Mouse (Mus musculus) liver, embryonic 11.5 days (tissue): ENCODE data around the gene Klhl26. TPM values are rescaled to one million over a fixed set of nuclear protein-coding genes. Genes with fewer than 3 reads are reported as not detected.

ENCODE experiments used
- ATAC-seq: fragments of 200-750 bp; cut with Nextera tagmentation; replicated peaks from 2 replicates; pipeline ENCODE4 v1.8.0; 2017; ENCODE audit warnings: moderate number of reproducible peaks, mild to moderate bottlenecking, moderate TSS enrichment, moderate library complexity; ENCODE audit not compliant: low FRiP score
- DNase-seq: peaks from one replicate; pipeline ENCODE4 v3.0.0-alpha.2; 2017; ENCODE audit warnings: low spot score
- H3K27ac ChIP-seq: fragments of 300-500 bp; sonication (generic); 2 replicates; pipeline ENCODE4 v1.5.1; 2014; ENCODE audit warnings: mild to moderate bottlenecking, low read depth, low read length, control low read depth
- H3K27me3 ChIP-seq: fragments of 300-500 bp; sonication (generic); replicated peaks from 2 replicates; pipeline ENCODE4 v1.6.1; 2014; ENCODE audit warnings: low read length, mixed read lengths; ENCODE audit not compliant: control insufficient read depth, insufficient read depth
- H3K36me3 ChIP-seq: fragments of 300-500 bp; sonication (generic); 2 replicates; pipeline ENCODE4 v1.6.1; 2014; ENCODE audit warnings: mild to moderate bottlenecking, low read length, moderate library complexity, mixed read lengths; ENCODE audit not compliant: control insufficient read depth, insufficient read depth
- H3K4me1 ChIP-seq: fragments of 300-500 bp; sonication (generic); replicated peaks from 2 replicates; pipeline ENCODE4 v1.6.1; 2014; ENCODE audit warnings: low read length, mixed read lengths; ENCODE audit not compliant: control insufficient read depth, insufficient read depth
- H3K4me2 ChIP-seq: fragments of 300-500 bp; sonication (generic); 2 replicates; pipeline ENCODE4 v1.6.1; 2014; ENCODE audit warnings: mild to moderate bottlenecking, control low read depth, moderate library complexity
- H3K4me3 ChIP-seq: fragments of 300-500 bp; sonication (generic); 2 replicates; pipeline ENCODE4 v1.5.1; 2014; ENCODE audit warnings: low read depth, low read length, control low read depth
- H3K9ac ChIP-seq: fragments of 300-500 bp; sonication (generic); 2 replicates; pipeline ENCODE4 v1.6.1; 2014; ENCODE audit warnings: low read depth, low read length, control low read depth
- H3K9me3 ChIP-seq: fragments of 300-500 bp; sonication (generic); 2 replicates; pipeline ENCODE4 v1.6.1; 2016; ENCODE audit warnings: low read length, inconsistent platforms, mixed read lengths; ENCODE audit not compliant: control insufficient read depth
- WGBS: fragments of 180-500 bp; shearing (Covaris S2); extraction: QIAGEN DNeasy Blood & Tissue Kit; methylation state at CpG from one replicate; pipeline ENCODE4 v1.1.7; 2014; 5-methylcytosine and 5-hydroxymethylcytosine counted together
- polyA plus RNA-seq: library from polyadenylated mRNA; unstranded; fragments of >200 nt; fragmentation: Nextera tagmentation; extraction: Ambion mirVana; gene quantifications from 2 replicates; pipeline ENCODE4 v1.2.1, GENCODE M21; 2014

Klhl26 gene
- polyA plus RNA-seq, 1 experiment from 2014 or later = 13.0 TPM

- Histone ChIP-seq H3K9ac (no peak overlapping the region), H3K27me3 (no peaks in the 10 kb centered on the region), H3K4me3 (no peak overlapping the region), H3K36me3 (peaks cover 4% of the 10 kb centered on the region; the same call in 1 of the 2 replicates), H3K4me2 (no peak overlapping the region), H3K4me1 (peaks cover 19% of the 10 kb centered on the region), H3K27ac (no peak overlapping the region), H3K9me3 (no peaks in the 10 kb centered on the region)
- DNase-seq = no peak
- no peak for ATAC-seq
- WGBS = 80% methylated on average over 6 of the region's 6 CpGs
These were observed 68.5 kb downstream of the Klhl26 start for GRCm38 (mm10) chr8:70408301-70408700.

GRCm38 (mm10) chr8:70406427-70407069, 70.2 kb downstream of the Klhl26 start:
- WGBS = 81% methylated on average over 11 of the region's 11 CpGs
- ATAC-seq = no peak
- DNase-seq = no peak
- Histone ChIP-seq H3K9me3 (no peaks in the 10 kb centered on the region), H3K4me2 (no peak overlapping the region), H3K27ac (no peak overlapping the region), H3K9ac (peak overlapping the region; percentile 16; the same call in 1 of the 2 replicates), H3K4me1 (peaks cover 19% of the 10 kb centered on the region), H3K4me3 (no peak overlapping the region), H3K36me3 (peaks cover 4% of the 10 kb centered on the region; the same call in 1 of the 2 replicates), H3K27me3 (no peaks in the 10 kb centered on the region)

GRCm38 (mm10) chr8:70405189-70405588, 71.6 kb downstream of the Klhl26 start:
- Histone ChIP-seq H3K9me3 (no peaks in the 10 kb centered on the region), H3K4me3 (no peak overlapping the region), H3K27me3 (no peaks in the 10 kb centered on the region), H3K27ac (peak overlapping the region; percentile 7; the same call in 1 of the 2 replicates), H3K9ac (no peak overlapping the region), H3K4me1 (peaks cover 19% of the 10 kb centered on the region), H3K4me2 (no peak overlapping the region), H3K36me3 (peaks cover 4% of the 10 kb centered on the region; the same call in 1 of the 2 replicates)
- no peak for ATAC-seq
- WGBS = 40% methylated on average over 7 of the region's 7 CpGs
- DNase-seq = no peak

GRCm38 (mm10) chr8:70404212-70404611, 72.6 kb downstream of the Klhl26 start:
- Histone ChIP-seq H3K9me3 (no peaks in the 10 kb centered on the region), H3K4me3 (no peak overlapping the region), H3K27me3 (no peaks in the 10 kb centered on the region), H3K9ac (no peak overlapping the region), H3K36me3 (peaks cover 4% of the 10 kb centered on the region; the same call in 1 of the 2 replicates), H3K27ac (no peak overlapping the region), H3K4me2 (no peak overlapping the region), H3K4me1 (peaks cover 17% of the 10 kb centered on the region)
- DNase-seq (no peak), ATAC-seq (no peak)
- 85% methylated on average over 3 of the region's 3 CpGs for WGBS

Other genes starting within 250 kb of the Klhl26 start
- 33.0 and 40.8 TPM in 2 replicates for gene Sugp2, start 242.7 kb downstream of the Klhl26 start, polyA plus RNA-seq
- gene Armc6, start 242.5 kb downstream of the Klhl26 start, polyA plus RNA-seq = 34.8 and 35.0 TPM in 2 replicates
- gene Homer3, start 194.1 kb downstream of the Klhl26 start, polyA plus RNA-seq = 33.9 and 37.9 TPM in 2 replicates
- 56.5 and 59.1 TPM in 2 replicates for gene Ddx49, start 174.5 kb downstream of the Klhl26 start, polyA plus RNA-seq
- 281 and 298 TPM in 2 replicates for gene Cope, start 174.4 kb downstream of the Klhl26 start, polyA plus RNA-seq
- gene Cers1, start 161.2 kb downstream of the Klhl26 start, polyA plus RNA-seq = 1.1 and 1.2 TPM in 2 replicates
- 1.6 and 2.6 TPM in 2 replicates for gene Gdf1, start 147.2 kb downstream of the Klhl26 start, polyA plus RNA-seq
- gene Upf1, start 123.7 kb downstream of the Klhl26 start, polyA plus RNA-seq = 21.1 and 23.7 TPM in 2 replicates
- gene Comp, start 103.4 kb downstream of the Klhl26 start, polyA plus RNA-seq = 0.43 and 0.48 TPM in 2 replicates
- gene Crtc1, start 37.4 kb downstream of the Klhl26 start, polyA plus RNA-seq = 11.3 and 13.1 TPM in 2 replicates
- gene Tmem59l, start 10.4 kb upstream of the Klhl26 start, polyA plus RNA-seq = 0.87 and 1.1 TPM in 2 replicates
- gene Crlf1, start 16.2 kb upstream of the Klhl26 start, polyA plus RNA-seq = 3.8 and 5.4 TPM in 2 replicates
- gene Rex1bd, start 29.8 kb upstream of the Klhl26 start, polyA plus RNA-seq = 113 and 120 TPM in 2 replicates
- 1,024 and 1,077 TPM in 2 replicates for gene Uba52, start 33.8 kb upstream of the Klhl26 start, polyA plus RNA-seq
- gene Fkbp8, start 50.8 kb upstream of the Klhl26 start, polyA plus RNA-seq = 261 and 285 TPM in 2 replicates
- 68.8 and 75.2 TPM in 2 replicates for gene Kxd1, start 51.0 kb upstream of the Klhl26 start, polyA plus RNA-seq
- 20.3 and 20.7 TPM in 2 replicates for gene Ell, start 62.5 kb upstream of the Klhl26 start, polyA plus RNA-seq
- gene Isyna1, start 117.4 kb upstream of the Klhl26 start, polyA plus RNA-seq = 177 and 188 TPM in 2 replicates
- gene Ssbp4, start 131.9 kb upstream of the Klhl26 start, polyA plus RNA-seq = 144 and 173 TPM in 2 replicates
- gene Lrrc25, start 139.2 kb upstream of the Klhl26 start, polyA plus RNA-seq = 4.5 and 5.3 TPM in 2 replicates
- gene Gdf15, start 155.5 kb upstream of the Klhl26 start, polyA plus RNA-seq = 4.2 and 4.9 TPM in 2 replicates
- gene Pgpep1, start 183.4 kb upstream of the Klhl26 start, polyA plus RNA-seq = 33.7 and 34.6 TPM in 2 replicates
- 342 and 357 TPM in 2 replicates for gene Lsm4, start 196.3 kb upstream of the Klhl26 start, polyA plus RNA-seq
- gene Jund, start 222.0 kb upstream of the Klhl26 start, polyA plus RNA-seq = 43.0 and 47.2 TPM in 2 replicates
- gene Iqcn, start 226.5 kb upstream of the Klhl26 start, polyA plus RNA-seq = not detected in 2 replicates
- 0.15 TPM in 1 of 2 replicates, not detected in the other for gene Gm3336, start 241.6 kb upstream of the Klhl26 start, polyA plus RNA-seq
- gene Pde4c, start 246.8 kb upstream of the Klhl26 start, polyA plus RNA-seq = 0.83 and 1.3 TPM in 2 replicates